Mouse (Mus musculus) thymus, postnatal 14 days (tissue): Measurements from ENCODE around the gene Ankrd39.

Experiments used
- DNase-seq: peaks from one replicate; pipeline ENCODE4 v3.0.0; 2021

The Ankrd39 gene

GRCm38 (mm10) chr1:36528351-36528750 lies 18.9 kb downstream of the Ankrd39 start:
- DNase-seq = no peak

DNA sequence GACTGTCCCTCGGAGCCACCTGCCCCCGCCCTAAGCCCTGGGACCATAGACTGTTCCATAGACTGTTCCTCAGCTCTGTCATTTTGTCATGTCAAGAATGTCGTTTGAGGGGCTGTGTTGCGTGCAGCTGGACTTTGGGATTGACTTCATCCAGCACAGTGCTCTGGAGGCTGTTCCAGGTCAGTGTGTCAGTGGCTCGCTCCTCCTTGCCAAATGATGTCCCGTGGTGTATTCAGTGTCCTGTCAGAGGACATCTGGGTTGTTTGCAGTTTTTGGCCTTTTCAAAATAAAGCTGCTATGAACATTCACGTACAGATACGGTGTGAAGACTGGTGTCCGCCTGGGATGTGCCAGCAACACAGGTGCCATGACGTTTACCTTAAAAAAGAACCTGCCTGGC lies 20.3 kb downstream of the Ankrd39 start:
- DNase-seq = no peak

DNA sequence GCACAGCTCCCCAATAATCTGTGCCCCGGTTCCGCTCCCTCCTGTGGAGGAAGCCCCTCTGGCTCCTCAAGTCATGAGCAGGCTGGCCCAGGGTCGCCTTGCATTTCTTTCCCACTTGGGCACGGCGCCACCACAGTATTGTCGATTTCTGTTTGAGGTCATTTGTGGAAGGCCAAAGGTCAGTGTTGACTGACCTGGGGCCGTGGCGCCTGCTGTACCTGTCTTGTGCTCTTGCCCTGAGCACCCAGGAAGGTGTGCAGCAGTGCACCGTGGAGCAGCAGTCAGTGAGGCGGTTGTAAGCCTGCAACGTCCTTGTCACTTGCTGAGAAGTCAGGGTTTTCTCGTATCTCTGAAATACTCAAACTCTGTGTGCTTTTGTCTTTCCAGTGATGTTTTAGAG lies 21.5 kb downstream of the Ankrd39 start:
- DNase-seq = no peak

GRCm38 (mm10) chr1:36524058-36524457 lies 23.2 kb downstream of the Ankrd39 start:
- no peak for DNase-seq

DNA sequence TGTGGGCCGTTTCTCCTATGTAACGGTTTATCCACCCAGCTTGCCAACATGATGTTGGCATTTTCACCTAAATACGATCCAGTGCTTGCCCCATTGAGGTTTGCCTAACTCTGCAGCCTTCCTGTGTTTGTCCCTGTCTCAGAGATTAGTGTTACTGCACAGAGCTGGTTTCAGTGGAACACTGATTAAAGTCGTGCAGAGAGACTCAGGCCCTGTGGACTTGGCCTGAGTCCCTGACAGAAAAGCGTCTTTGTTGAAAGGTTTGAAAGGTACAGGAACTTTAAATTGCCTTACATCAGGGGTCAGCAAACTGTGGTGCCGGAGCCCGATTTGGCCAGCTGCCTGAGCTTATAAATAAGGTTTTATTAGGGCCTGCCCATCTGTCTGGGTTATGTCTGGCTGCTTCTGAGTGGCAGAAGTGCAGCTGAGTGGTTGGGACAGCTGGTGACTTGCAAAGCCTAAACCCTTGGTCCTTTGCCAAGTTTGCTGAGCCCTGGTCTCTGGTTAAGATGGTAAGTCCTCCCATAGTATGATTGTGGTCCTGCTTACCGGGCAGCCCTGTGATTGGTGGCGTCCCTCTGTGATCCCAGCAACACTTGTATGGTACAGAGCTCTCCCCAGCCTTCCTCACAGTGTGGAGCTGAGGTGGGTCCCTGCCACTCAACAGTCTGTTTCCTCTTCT lies 23.8 kb downstream of the Ankrd39 start:
- DNase-seq = no peak

- no peak for DNase-seq
Measured at GRCm38 (mm10) chr1:36522210-36522609, 25.0 kb downstream of the Ankrd39 start.

GRCm38 (mm10) chr1:36519626-36520025 lies 27.6 kb downstream of the Ankrd39 start:
- DNase-seq = no peak

- no peak for DNase-seq
Measured at GRCm38 (mm10) chr1:36518259-36518658, 29.0 kb downstream of the Ankrd39 start.

DNA sequence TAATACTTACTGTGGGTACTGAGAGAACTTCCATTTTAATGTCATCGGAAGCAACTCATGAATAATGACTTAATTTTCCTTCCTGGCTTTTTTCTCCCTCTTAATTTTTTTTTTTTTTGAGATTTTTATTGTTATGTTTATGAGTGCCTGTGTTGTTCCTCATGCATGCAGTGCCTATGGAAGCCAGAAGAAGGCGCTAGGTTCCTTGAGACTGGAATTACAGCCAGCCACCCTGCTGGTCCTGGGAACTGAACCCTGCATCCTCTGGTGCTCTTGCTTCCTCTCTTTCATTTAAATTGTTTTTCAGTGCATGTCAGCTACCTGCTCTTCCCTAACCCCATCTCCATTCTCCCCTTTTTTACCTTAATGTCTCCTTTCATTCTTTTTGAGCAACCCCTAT lies 33.5 kb downstream of the Ankrd39 start:
- DNase-seq = peak; percentile 34

DNA sequence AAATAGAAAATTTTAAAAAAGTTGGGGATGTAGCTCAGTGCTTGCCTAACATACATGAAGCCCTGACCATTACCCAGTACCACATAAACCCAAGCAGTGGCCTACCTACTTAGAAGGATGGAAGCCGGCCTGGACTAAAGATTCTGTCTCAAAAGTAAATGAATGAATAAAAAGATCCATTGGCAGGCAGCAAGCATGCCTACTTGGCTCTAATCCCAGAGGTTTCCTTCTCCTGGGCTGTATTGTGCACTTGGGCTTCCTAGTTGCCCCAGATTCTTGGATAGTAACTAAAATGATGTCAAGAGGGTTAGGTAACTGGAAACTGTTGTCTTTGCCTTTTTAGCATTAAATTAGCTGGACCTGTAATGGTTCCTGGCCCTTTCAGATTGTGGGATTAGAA lies 33.9 kb downstream of the Ankrd39 start:
- DNase-seq = no peak

DNA sequence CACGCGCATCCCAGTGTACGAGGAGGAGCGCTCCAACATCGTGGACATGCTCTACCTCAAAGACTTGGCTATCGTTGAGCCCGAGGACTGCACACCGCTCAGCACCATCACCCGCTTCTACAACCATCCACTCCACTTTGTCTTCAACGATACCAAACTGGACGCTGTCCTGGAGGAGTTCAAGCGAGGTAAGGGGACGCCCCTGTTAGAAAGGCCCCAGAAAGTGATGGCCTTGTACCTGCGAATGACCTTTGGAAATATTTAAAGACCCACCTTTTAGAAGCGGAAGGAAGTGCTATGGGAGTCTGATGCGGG lies 34.3 kb downstream of the Ankrd39 start:
- DNase-seq = no peak

GRCm38 (mm10) chr1:36512089-36512965 lies 34.9 kb downstream of the Ankrd39 start:
- peak; percentile 73 for DNase-seq

DNA sequence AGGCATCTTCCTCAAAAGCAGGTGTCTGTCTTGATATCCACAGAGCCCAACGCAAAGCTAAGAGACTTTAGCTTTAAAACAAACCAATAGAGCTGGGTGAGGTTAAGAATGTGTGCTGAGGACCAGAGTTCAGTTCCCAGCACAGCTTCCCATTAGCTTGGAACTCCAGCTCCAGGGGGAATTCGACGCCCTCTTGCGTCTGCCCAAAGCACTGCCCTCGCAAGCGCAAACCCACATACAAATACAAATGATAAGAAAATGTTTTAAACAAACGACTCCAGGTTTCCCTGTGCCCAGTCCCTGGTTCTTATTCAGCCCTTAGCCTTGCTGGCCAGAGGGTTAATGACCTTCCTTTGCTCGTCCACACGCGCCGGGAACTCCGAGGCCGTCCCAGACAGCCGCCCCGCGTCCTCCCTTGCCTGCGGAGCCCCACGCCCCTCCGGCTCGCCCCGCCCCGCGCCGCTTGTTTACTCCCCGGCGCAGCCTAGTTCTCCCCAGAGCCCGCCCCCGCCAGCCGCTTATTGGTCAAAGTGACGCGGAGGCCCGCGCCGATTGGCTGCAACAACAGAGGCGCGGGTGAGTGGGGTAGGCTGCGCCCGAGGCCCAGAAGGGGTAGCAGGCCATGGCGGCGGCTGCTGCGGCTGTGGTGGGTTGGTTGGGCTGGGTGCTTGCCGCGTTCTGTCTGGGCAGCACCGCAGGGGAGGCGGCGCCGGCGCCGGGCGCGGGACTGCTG lies 35.8 kb downstream of the Ankrd39 start, which contains the start of gene Cnnm3:
TSS of gene Cnnm3 (plus strand) at position 579 of the 733 bp plus-strand sequence.
- DNase-seq = peak; percentile 100

DNA sequence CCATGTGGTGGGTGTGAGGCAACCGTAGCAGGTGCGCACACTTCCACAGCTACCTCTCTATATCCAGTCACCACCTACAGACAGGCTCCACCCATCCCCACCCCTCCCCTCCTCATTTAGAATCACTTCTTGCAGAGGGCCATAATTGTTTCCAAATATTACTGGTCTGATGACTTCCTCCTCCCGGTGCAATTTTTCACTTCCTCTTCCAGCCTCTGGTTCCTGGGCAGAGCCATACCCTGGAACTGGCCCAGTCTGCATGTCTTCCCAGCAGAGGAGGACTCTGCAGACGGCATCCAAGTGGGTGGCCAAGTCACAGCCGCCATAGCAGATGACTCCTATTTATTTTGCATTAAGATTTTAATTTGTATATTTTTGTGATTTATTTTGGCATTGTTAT lies 39.0 kb downstream of the Ankrd39 start:
- no peak for DNase-seq

GRCm38 (mm10) chr1:36501261-36501660 lies 46.0 kb downstream of the Ankrd39 start:
- peak; percentile 80 for DNase-seq

GRCm38 (mm10) chr1:36497312-36497711 lies 49.9 kb downstream of the Ankrd39 start:
- no peak for DNase-seq

DNA sequence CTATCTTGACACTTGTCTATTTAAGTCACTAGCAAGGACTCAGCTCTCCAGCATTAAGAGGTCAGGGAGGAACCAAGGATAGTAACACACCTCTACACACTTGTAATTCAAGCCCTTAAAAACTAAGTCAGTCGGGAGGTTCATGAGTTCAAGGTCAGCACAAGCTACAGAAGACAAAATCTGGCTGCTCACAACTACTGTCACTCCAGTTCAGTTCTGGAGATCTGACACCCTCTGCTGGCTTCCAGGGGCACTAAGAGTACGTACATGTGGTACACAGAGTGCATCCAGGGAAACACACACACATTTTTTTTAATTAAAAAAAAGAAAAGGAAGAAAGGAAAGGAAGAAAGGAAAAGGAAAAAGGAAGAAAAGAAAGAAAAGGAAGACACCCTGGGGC lies 50.5 kb downstream of the Ankrd39 start:
- peak; percentile 47 for DNase-seq

- no peak for DNase-seq
Measured at GRCm38 (mm10) chr1:36493299-36493698, 53.9 kb downstream of the Ankrd39 start.

DNA sequence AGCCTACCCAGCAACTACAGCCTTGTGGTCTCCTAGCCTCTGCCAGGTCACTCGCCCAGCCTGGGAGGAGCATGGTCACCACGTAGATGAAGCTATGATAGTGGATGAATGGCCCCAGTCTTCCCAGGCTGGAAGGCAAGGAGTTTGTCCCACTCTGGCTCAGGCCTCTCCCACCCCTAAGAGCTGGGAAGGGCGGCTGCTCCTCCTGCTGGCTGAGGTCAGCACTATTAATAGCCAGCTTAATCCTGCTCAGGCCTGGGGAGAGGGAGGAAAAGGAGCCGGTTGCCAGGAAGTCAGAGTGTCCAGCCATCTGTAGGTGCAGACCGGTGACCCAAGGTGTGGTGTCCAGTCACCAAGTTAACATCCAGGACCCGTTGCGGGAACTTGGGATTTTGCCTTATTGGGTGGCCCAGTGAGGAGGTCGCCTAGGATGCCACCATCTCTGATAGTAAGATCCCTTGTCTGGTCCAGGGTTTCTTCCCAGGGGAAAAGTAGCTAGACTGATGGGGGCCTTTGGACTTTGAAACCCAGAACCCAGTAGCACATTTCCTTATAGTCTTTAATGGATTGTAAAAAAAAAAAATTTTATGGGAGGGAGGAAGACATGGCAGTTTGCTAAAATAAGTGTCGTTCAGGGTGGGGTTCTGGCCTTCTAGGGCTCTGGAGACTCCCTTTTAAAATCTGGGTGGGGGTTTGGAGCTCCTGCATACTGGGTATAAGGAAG lies 54.7 kb downstream of the Ankrd39 start:
- DNase-seq = no peak

- DNase-seq = no peak
Measured at GRCm38 (mm10) chr1:36489661-36490060, 57.6 kb downstream of the Ankrd39 start.
